Mouse (Mus musculus) CH12.LX (cell line): ENCODE results near the gene Vwc2. TPM values are rescaled to one million over a fixed set of nuclear protein-coding genes. Genes with fewer than 3 reads are reported as not detected.

Source experiments
- DNase-seq: peaks from one replicate; pipeline ENCODE4 v3.0.0-alpha.2; 2013; ENCODE audit errors: extremely low read depth
- H3K27ac ChIP-seq: 2 replicates; pipeline ENCODE4 v1.5.1; 2012; ENCODE audit warnings: low read depth, mild to moderate bottlenecking, control low read depth, moderate library complexity; ENCODE audit not compliant: insufficient read depth
- H3K27me3 ChIP-seq: replicated peaks from 2 replicates; pipeline ENCODE3; 2012; ENCODE audit warnings: inconsistent platforms
- H3K36me3 ChIP-seq, 2 experiments: replicated peaks in 1 of 2; 2 replicates each; pipeline versions ENCODE3 to v1.6.1; 2012; ENCODE audit warnings: inconsistent platforms in 1 of 2, low read length in 1 of 2, mild to moderate bottlenecking in 1 of 2, mixed read lengths in 1 of 2, moderate library complexity in 1 of 2; ENCODE audit not compliant: control insufficient read depth in 1 of 2, insufficient read depth in 1 of 2
- H3K4me1 ChIP-seq, 2 experiments: 2 replicates each; pipeline ENCODE4 v1.6.1; 2012; ENCODE audit warnings: inconsistent platforms in 1 of 2, moderate library complexity in 1 of 2; ENCODE audit not compliant: insufficient read depth in 2 of 2, control insufficient read depth in 1 of 2
- H3K4me2 ChIP-seq: 2 replicates; pipeline ENCODE4 v1.6.1; 2012; ENCODE audit warnings: low read depth, mild to moderate bottlenecking, control low read depth; ENCODE audit not compliant: poor library complexity, insufficient read depth, severe bottlenecking
- H3K4me3 ChIP-seq, 3 experiments: fragments of 150-350 bp in 1 of 3; sonication (generic) in 1 of 3; replicated peaks in 1 of 3; 2 replicates each; pipeline versions ENCODE3 to v1.5.1; 2011 to 2012; ENCODE audit warnings: low read depth in 2 of 3, low read length in 2 of 3, mild to moderate bottlenecking in 2 of 3, moderate library complexity in 2 of 3, control low read depth in 1 of 3, improper control_type of control experiment in 1 of 3, inconsistent platforms in 1 of 3, mixed read lengths in 1 of 3; ENCODE audit not compliant: poor library complexity in 1 of 3
- H3K79me2 ChIP-seq: replicated peaks from 2 replicates; pipeline ENCODE4 v1.6.1; 2012; ENCODE audit warnings: mild to moderate bottlenecking, moderate library complexity; ENCODE audit not compliant: control insufficient read depth, poor library complexity, insufficient read depth, severe bottlenecking; ENCODE audit errors: extremely low read depth
- H3K9ac ChIP-seq: 2 replicates; pipeline ENCODE4 v1.6.1; 2012; ENCODE audit warnings: low read depth, mild to moderate bottlenecking, control low read depth, moderate library complexity; ENCODE audit not compliant: insufficient read depth
- H3K9me3 ChIP-seq: replicated peaks from 2 replicates; pipeline ENCODE3; 2012; ENCODE audit warnings: low read length, inconsistent platforms, mixed read lengths
- BHLHE40 ChIP-seq: IDR thresholded peaks from 2 replicates; pipeline ENCODE4 v1.6.1; 2011; ENCODE audit warnings: mild to moderate bottlenecking, low read depth, low read length, improper control_type of control experiment
- CTCF ChIP-seq, 2 experiments: IDR thresholded peaks in 1 of 2; conservative IDR thresholded peaks in 1 of 2; 2 replicates each; pipeline ENCODE4 v1.5.1; 2011 to 2012; ENCODE audit warnings: low read depth in 2 of 2, low read length in 2 of 2, improper control_type of control experiment in 1 of 2, inconsistent platforms in 1 of 2, mild to moderate bottlenecking in 1 of 2, moderate library complexity in 1 of 2
- E2F4 ChIP-seq: IDR thresholded peaks from 2 replicates; pipeline ENCODE4 v1.6.1; 2011; ENCODE audit warnings: low read depth, low read length, improper control_type of control experiment; ENCODE audit not compliant: insufficient replicate concordance
- EP300 ChIP-seq: IDR thresholded peaks from 2 replicates; pipeline ENCODE4 v1.6.1; 2011; ENCODE audit warnings: low read length, improper control_type of control experiment
- ETS1 ChIP-seq: conservative IDR thresholded peaks from 2 replicates; pipeline ENCODE4 v1.6.1; 2012; ENCODE audit warnings: low read depth, mild to moderate bottlenecking, inconsistent platforms, low read length, improper control_type of control experiment, moderate library complexity
- KAT2A ChIP-seq: IDR thresholded peaks from 2 replicates; pipeline ENCODE4 v1.6.1; 2012; ENCODE audit warnings: low read length, improper control_type of control experiment, inconsistent platforms; ENCODE audit not compliant: insufficient replicate concordance
- MAFK ChIP-seq: IDR thresholded peaks from 2 replicates; pipeline ENCODE4 v1.6.1; 2011; ENCODE audit warnings: low read length, improper control_type of control experiment; ENCODE audit not compliant: insufficient replicate concordance
- MAX ChIP-seq: IDR thresholded peaks from 2 replicates; pipeline ENCODE4 v1.6.1; 2011; ENCODE audit warnings: low read length, improper control_type of control experiment
- MAZ ChIP-seq: IDR thresholded peaks from 2 replicates; pipeline ENCODE4 v1.6.1; 2012; ENCODE audit warnings: low read depth, mild to moderate bottlenecking, inconsistent platforms, low read length, improper control_type of control experiment, moderate library complexity
- MEF2A ChIP-seq: IDR thresholded peaks from 2 replicates; pipeline ENCODE4 v1.6.1; 2014; ENCODE audit warnings: low read depth, mild to moderate bottlenecking, inconsistent platforms, low read length, improper control_type of control experiment, borderline replicate concordance
- MXI1 ChIP-seq: IDR thresholded peaks from 2 replicates; pipeline ENCODE4 v1.6.1; 2011; ENCODE audit warnings: mild to moderate bottlenecking, low read depth, low read length, improper control_type of control experiment
- PAX5 ChIP-seq: IDR thresholded peaks from 2 replicates; pipeline ENCODE4 v1.6.1; 2012; ENCODE audit warnings: low read length, inconsistent platforms, mixed read lengths
- SIN3A ChIP-seq: IDR thresholded peaks from 2 replicates; pipeline ENCODE4 v1.6.1; 2012; ENCODE audit warnings: low read length, improper control_type of control experiment, inconsistent platforms
- TBP ChIP-seq: conservative IDR thresholded peaks from 2 replicates; pipeline ENCODE4 v1.6.1; 2011; ENCODE audit warnings: low read depth, low read length, improper control_type of control experiment
- TCF12 ChIP-seq: IDR thresholded peaks from 2 replicates; pipeline ENCODE4 v1.6.1; 2014; ENCODE audit warnings: low read depth, mild to moderate bottlenecking, inconsistent platforms, low read length, improper control_type of control experiment
- UBTF ChIP-seq: IDR thresholded peaks from 2 replicates; pipeline ENCODE4 v1.6.1; 2012; ENCODE audit warnings: low read depth, mild to moderate bottlenecking, inconsistent platforms, low read length, improper control_type of control experiment, moderate library complexity
- USF2 ChIP-seq: conservative IDR thresholded peaks from 2 replicates; pipeline ENCODE4 v1.6.1; 2011; ENCODE audit warnings: low read depth, low read length, improper control_type of control experiment
- ZKSCAN1 ChIP-seq: IDR thresholded peaks from 2 replicates; pipeline ENCODE4 v1.6.1; 2012; ENCODE audit warnings: low read depth, inconsistent platforms, low read length, improper control_type of control experiment, borderline replicate concordance
- ZNF384 ChIP-seq: IDR thresholded peaks from 2 replicates; pipeline ENCODE4 v1.6.1; 2012; ENCODE audit warnings: low read depth, low read length, improper control_type of control experiment, inconsistent platforms
- dilution Hi-C: fragments of 300-500 bp; cut with MboI; formaldehyde crosslinking; loops from 2 replicates; pipeline ENCODE4 v1.14.3; 2020; ENCODE audit warnings: low sequenced_read_pairs; ENCODE audit not compliant: extremely low pct_unique_long_range_greater_than_20kb, extremely low pct_ligation_motif_present
- in situ Hi-C: fragments of 300-500 bp; cut with MboI; formaldehyde crosslinking; loops from 3 replicates; pipeline ENCODE4 v1.14.3; 2019; ENCODE audit warnings: low sequenced_read_pairs, low pct_ligation_motif_present, low pct_unique_long_range_greater_than_20kb, mixed read lengths
- polyA plus RNA-seq: library from polyadenylated mRNA; unstranded; fragments of >175 nt; gene quantifications from 2 replicates; pipeline ENCODE4 v1.2.1, GENCODE M21; 2012; ENCODE audit warnings: low read depth; ENCODE audit not compliant: insufficient read length
- total RNA-seq, 2 experiments: library from RNA; depleted of rRNA; stranded (reverse); fragments of 300-350 nt in 1 of 2; fragments of >200 nt in 1 of 2; gene quantifications; 2 replicates each; pipeline ENCODE4 v1.2.3; 2012 to 2014

Vwc2 gene
- total and polyA plus RNA-seq, 3 experiments: 0.11 TPM; not detected in 2

DNA sequence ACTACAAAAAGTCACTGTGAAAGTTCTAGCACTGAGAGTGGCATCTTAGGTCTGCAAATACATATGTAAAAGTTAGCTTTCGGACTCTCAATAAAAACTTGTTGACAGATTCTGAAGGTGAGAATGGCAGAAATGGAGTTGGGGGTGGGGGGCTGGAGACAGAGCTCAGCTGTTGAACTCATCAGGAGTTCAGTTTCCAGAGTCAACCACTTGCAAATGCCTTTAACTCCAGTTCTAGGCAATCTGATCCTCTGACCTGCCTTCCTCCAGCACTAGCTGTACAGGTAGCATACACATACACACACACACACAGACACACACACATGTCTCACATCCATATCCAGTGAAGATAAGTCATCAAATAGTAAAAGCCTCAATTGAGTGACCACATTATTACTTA, 16.4 kb upstream of the Vwc2 start:
- no peaks in the 10 kb centered on the region for H3K9me3 ChIP-seq
- in situ Hi-C loops: no loop called here
- no peaks in the 10 kb centered on the region for H3K36me3 ChIP-seq
- no peak overlapping the region for H3K9ac ChIP-seq
- H3K27me3 ChIP-seq: peaks cover 33% of the 10 kb centered on the region
- TF ChIP-seq ZKSCAN1 (no peak), ZNF384 (no peak), TBP (no peak), MAZ (no peak), MAX (no peak), BHLHE40 (no peak), TCF12 (no peak)
- H3K4me3 ChIP-seq: no peak overlapping the region
- no peaks in the 10 kb centered on the region for H3K4me1 ChIP-seq
- no peak for DNase-seq
- H3K4me2 ChIP-seq: no peak overlapping the region
- H3K79me2 ChIP-seq: no peaks in the 10 kb centered on the region
- dilution Hi-C loops: no loop called here
- no peak overlapping the region for H3K27ac ChIP-seq

DNA sequence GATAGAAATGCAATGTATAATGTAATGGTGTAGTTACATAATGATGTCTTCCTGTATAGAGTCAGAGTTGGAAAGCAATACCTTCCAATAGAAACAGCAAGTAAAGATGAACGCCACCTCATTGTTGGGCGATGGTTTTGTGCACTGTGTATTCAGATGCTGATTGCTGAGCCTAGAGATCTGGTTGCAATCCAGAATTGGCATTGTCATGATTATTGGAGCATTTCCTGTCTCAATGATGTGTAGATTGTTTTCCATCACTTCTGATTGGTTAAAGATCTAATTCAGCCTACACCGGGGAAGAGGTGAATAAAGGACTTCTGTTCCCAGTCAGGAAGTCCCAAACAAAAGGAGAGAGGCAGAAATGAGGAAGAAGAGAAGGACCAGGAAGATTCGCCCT, 15.7 kb upstream of the Vwc2 start:
- no peak overlapping the region for H3K4me2 ChIP-seq
- H3K27me3 ChIP-seq: peaks cover 35% of the 10 kb centered on the region
- in situ Hi-C loops (no loop called here), dilution Hi-C loops (no loop called here)
- TF ChIP-seq ZKSCAN1 (no peak), MAX (no peak), ETS1 (no peak), KAT2A (no peak), UBTF (no peak), EP300 (no peak), E2F4 (no peak), MEF2A (no peak)
- H3K36me3 ChIP-seq: no peaks in the 10 kb centered on the region
- H3K9me3 ChIP-seq: no peaks in the 10 kb centered on the region
- H3K79me2 ChIP-seq: no peaks in the 10 kb centered on the region
- H3K4me1 ChIP-seq: no peaks in the 10 kb centered on the region
- no peak overlapping the region for H3K9ac ChIP-seq
- no peak overlapping the region for H3K4me3 ChIP-seq
- DNase-seq: no peak
- no peak overlapping the region for H3K27ac ChIP-seq

GRCm38 (mm10) chr11:11099011-11099410, 15.0 kb upstream of the Vwc2 start:
- TF ChIP-seq MAFK (no peak), CTCF (conservative IDR thresholded peaks at IDR 0.05 in 1 of 2, IDR thresholded peaks at IDR 0.05 in 1 of 2; ENCODE audit: low read depth in 2 of 2, low read length in 2 of 2) (no peak), MEF2A (no peak), SIN3A (no peak), USF2 (no peak), PAX5 (no peak), MXI1 (no peak)
- TF ChIP-seq, all 38 proteins: peak for 0

More at GRCm38 (mm10) chr11:11099011-11099410, 15.0 kb upstream of the Vwc2 start:
- no peaks in the 10 kb centered on the region for H3K79me2 ChIP-seq
- no peaks in the 10 kb centered on the region for H3K4me1 ChIP-seq
- no peaks in the 10 kb centered on the region for H3K36me3 ChIP-seq
- in situ Hi-C loops: no loop called here
- no peak overlapping the region for H3K4me2 ChIP-seq
- no peak overlapping the region for H3K27ac ChIP-seq
- dilution Hi-C loops: no loop called here
- no peaks in the 10 kb centered on the region for H3K9me3 ChIP-seq
- H3K9ac ChIP-seq: no peak overlapping the region
- no peak for DNase-seq
- H3K4me3 ChIP-seq: no peak overlapping the region
- peaks cover 31% of the 10 kb centered on the region for H3K27me3 ChIP-seq
